Mouse (Mus musculus) midbrain, embryonic 11.5 days (tissue): ENCODE data around the gene Cnot8. TPM values are rescaled to one million over a fixed set of nuclear protein-coding genes. Genes with fewer than 3 reads are reported as not detected.
A peak's percentile ranks its signal among the peaks of the same experiment; 100 is the strongest.
"Not testable (repeated sequence)": the region's sequence is repeated elsewhere in the genome, so short reads cannot be mapped to it uniquely, and the experiment has no call there.

Experiments
- ATAC-seq: fragments of 200-750 bp; cut with Nextera tagmentation; 2 replicates; pipeline ENCODE4 v1.8.0; 2017; ENCODE audit warnings: moderate TSS enrichment, moderate library complexity; ENCODE audit not compliant: low FRiP score
- DNase-seq: peaks from one replicate; pipeline ENCODE4 v3.0.0; 2015; ENCODE audit warnings: low spot score; ENCODE audit errors: missing footprints
- H3K27ac ChIP-seq: fragments of 300-500 bp; sonication (generic); 2 replicates; pipeline ENCODE4 v1.5.1; 2014; ENCODE audit warnings: low read depth, low read length
- H3K27me3 ChIP-seq: fragments of 300-500 bp; sonication (generic); 2 replicates; pipeline ENCODE4 v1.6.1; 2014; ENCODE audit warnings: mild to moderate bottlenecking, low read length, moderate library complexity, mixed read lengths; ENCODE audit not compliant: control insufficient read depth, insufficient read depth
- H3K36me3 ChIP-seq: fragments of 300-500 bp; sonication (generic); 2 replicates; pipeline ENCODE4 v1.6.1; 2014; ENCODE audit warnings: mild to moderate bottlenecking, low read length, moderate library complexity, mixed read lengths; ENCODE audit not compliant: control insufficient read depth, insufficient read depth
- H3K4me1 ChIP-seq: fragments of 300-500 bp; sonication (generic); 2 replicates; pipeline ENCODE4 v1.6.1; 2014; ENCODE audit warnings: low read length; ENCODE audit not compliant: control insufficient read depth, insufficient read depth
- H3K4me2 ChIP-seq: fragments of 300-500 bp; sonication (generic); 2 replicates; pipeline ENCODE4 v1.6.1; 2014; ENCODE audit warnings: mild to moderate bottlenecking, moderate library complexity
- H3K4me3 ChIP-seq: fragments of 300-500 bp; sonication (generic); 2 replicates; pipeline ENCODE4 v1.5.1; 2014; ENCODE audit warnings: low read depth, low read length
- H3K9ac ChIP-seq: fragments of 300-500 bp; sonication (generic); 2 replicates; pipeline ENCODE4 v1.6.1; 2014; ENCODE audit warnings: low read length
- H3K9me3 ChIP-seq: fragments of 300-500 bp; sonication (generic); 2 replicates; pipeline ENCODE4 v1.6.1; 2016; ENCODE audit warnings: low read length; ENCODE audit not compliant: control insufficient read depth
- WGBS: fragments of 180-500 bp; shearing (Covaris S2); extraction: QIAGEN DNeasy Blood & Tissue Kit; methylation state at CpG from one replicate; pipeline ENCODE4 v1.1.7; 2014; 5-methylcytosine and 5-hydroxymethylcytosine counted together
- polyA plus RNA-seq: library from polyadenylated mRNA; unstranded; fragments of >200 nt; fragmentation: Nextera tagmentation; extraction: Ambion mirVana; gene quantifications from 2 replicates; pipeline ENCODE4 v1.2.1, GENCODE M21; 2014

Gene Cnot8
- polyA plus RNA-seq = 110 and 113 TPM in 2 replicates

DNA sequence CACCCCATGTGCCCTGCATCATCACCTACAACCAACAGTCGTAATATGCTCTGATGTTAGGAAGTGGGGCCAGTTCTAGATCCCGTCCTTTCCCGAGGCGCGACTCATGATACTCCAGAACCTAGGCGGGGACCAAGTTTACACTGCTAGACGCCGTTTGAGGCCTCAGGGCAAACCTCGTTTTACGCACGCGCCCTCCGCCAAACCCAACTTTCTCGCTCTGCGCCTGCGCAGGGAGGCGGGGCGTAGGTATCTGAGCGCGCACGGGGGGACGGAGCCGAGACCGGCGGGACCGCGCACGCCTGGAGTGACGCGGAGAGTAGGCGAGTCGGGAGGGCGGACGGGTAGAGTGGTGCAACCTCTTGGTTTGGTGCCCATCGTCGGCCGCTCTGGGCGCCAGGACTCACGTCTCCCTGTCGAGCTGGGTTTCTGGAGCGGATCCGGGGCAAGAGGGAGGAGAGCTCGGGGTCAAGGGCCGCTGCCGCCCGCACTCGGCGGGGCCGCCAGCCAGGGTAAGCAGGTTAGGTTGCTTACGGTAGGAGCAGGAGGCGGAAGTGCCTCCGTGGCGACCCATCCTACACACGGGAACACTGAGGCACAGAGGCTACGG, at the start of gene Cnot8:
TSS of gene Cnot8 (plus strand) at position 457 of the 610 bp plus-strand sequence.
- under 1% methylated on average over 50 of the region's 55 CpGs for WGBS
- peaks cover 7% of the 10 kb centered on the region for H3K4me1 ChIP-seq
- peak; percentile 96 for ATAC-seq
- H3K4me3 ChIP-seq = peak within 1 kb of the TSS; percentile 77
- H3K27ac ChIP-seq = peak within 1 kb of the TSS; percentile 55
- no peaks in the 10 kb centered on the region for H3K27me3 ChIP-seq
- H3K9me3 ChIP-seq = no peaks in the 10 kb centered on the region
- DNase-seq = peak; percentile 100
- H3K9ac ChIP-seq = peak within 1 kb of the TSS; percentile 87
- H3K36me3 ChIP-seq = no peaks in the 10 kb centered on the region
- H3K4me2 ChIP-seq = peak within 1 kb of the TSS; percentile 71

DNA sequence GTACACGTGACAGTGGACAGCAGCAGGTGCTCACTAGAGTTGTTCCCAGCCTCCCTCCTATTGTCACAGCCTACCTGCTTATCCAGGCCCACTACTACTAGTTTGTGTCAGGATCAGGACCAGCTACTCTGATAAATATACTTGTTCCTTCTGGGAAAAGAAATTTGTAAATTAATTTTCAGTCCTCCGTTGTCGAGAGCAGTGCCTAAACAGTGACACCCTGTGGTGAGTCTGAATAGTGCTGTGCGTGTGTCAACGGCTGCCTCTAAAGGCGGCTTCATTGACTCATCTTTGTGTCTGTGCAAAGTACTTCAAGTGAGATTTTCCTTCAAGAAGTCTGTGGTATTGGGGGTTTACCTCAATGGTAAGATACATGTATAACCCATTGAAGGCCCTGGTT, 46.5 kb upstream of the Cnot8 start:
- no peak for ATAC-seq
- Histone ChIP-seq H3K27me3 (no peaks in the 10 kb centered on the region), H3K27ac (no peak overlapping the region), H3K9ac (no peak overlapping the region), H3K36me3 (peaks cover 24% of the 10 kb centered on the region), H3K4me2 (no peak overlapping the region), H3K9me3 (no peaks in the 10 kb centered on the region), H3K4me1 (no peaks in the 10 kb centered on the region), H3K4me3 (no peak overlapping the region)
- no peak for DNase-seq
- 61% methylated on average over 6 of the region's 6 CpGs for WGBS

DNA sequence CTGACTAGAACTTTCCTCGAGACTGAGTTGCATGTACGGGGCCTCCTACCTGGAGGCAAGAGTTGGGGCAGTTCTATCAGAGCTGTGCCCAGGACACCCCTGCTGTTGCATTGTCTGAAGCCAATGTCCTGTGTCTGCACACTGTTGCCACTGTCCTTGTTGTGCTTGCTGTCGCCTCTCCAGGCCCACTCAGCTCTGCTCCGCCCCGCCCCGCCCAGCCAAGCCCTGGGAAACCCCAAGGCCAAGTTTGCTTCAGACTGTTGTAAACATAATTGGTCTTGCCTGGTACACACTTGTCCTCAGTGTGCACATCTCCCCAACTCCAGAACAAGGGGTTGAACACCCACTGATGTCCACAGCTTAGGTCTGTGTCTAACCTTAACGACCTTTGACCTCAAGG, 44.2 kb upstream of the Cnot8 start:
- not testable (repeated sequence) for H3K4me2 ChIP-seq, DNase-seq, H3K9me3 ChIP-seq, ATAC-seq, H3K4me1 ChIP-seq, H3K27ac ChIP-seq, H3K4me3 ChIP-seq, H3K9ac ChIP-seq, H3K27me3 ChIP-seq
- WGBS = 93% methylated on average over 7 of the region's 7 CpGs
- peaks cover 19% of the 10 kb centered on the region for H3K36me3 ChIP-seq

DNA sequence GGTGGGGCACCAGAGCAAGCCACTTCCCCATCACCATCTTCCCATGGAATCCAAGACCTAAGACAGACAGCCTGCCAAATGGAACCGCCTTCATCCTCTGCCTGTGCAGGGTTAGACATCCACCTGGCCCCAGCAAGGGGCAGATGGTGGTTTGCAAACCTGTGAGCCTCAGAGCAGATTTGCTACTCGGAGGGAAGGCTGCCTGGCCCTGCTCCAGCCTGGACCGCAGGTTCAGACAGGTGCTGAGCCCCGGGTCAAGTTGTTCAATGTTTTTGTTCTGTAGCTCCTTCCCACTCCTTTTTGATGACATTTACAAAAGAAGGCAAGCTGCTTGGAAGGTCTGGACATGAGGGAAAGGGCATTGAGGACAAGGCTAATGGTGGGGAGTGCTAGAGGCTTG, 42.7 kb upstream of the Cnot8 start:
- not testable (repeated sequence) for H3K4me2 ChIP-seq, H3K27me3 ChIP-seq, DNase-seq, H3K4me3 ChIP-seq, ATAC-seq, H3K27ac ChIP-seq, H3K4me1 ChIP-seq, H3K9ac ChIP-seq, H3K9me3 ChIP-seq
- peaks cover 17% of the 10 kb centered on the region for H3K36me3 ChIP-seq
- 92% methylated on average over 3 of the region's 4 CpGs for WGBS

DNA sequence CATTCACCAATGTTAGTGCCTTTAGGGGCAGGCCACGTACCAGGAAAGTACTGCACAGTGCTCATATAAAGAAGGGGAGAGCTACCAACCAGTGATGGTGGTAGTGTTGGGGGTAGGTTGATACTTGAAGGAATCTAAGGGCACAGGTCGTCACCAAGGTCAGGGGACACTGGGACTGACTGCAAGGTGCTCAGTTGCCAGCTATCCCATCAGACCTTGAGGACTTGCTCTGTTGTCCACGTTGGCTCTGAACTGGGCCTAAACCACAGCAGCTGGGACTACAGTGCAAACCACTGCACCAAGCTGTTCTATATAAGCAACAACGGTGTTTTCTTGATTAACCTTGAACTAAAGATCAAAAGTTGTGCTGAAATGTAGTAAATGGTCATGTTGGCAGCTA, 41.4 kb upstream of the Cnot8 start:
- Histone ChIP-seq H3K4me3 (no peak overlapping the region), H3K9me3 (no peaks in the 10 kb centered on the region), H3K27me3 (no peaks in the 10 kb centered on the region), H3K36me3 (peaks cover 11% of the 10 kb centered on the region; the same call in 1 of the 2 replicates), H3K4me2 (no peak overlapping the region), H3K9ac (no peak overlapping the region), H3K4me1 (no peaks in the 10 kb centered on the region), H3K27ac (no peak overlapping the region)
- no peak for DNase-seq
- 87% methylated on average over 4 of the region's 4 CpGs for WGBS
- ATAC-seq = no peak

DNA sequence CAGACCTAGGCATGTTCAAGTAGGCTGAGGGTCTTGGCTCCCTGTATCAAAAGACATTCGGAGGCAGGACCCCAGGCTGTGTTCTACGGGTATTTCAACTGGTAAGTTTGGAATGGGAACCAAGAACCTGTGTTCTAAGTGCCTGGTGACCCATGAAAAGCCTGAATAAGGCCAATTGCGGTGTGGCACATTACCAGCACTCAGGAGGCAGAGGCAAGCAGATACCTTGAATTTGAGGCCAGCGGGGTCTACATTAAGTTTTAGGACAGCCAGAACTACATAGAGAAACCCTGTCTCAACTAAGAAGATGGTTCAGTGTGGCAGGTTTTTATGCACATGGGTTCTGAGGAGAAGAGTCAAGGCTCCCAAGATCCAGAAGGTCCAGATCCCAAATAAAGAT, 38.9 kb upstream of the Cnot8 start:
- Histone ChIP-seq H3K4me3 (no peak overlapping the region), H3K4me2 (no peak overlapping the region), H3K27me3 (no peaks in the 10 kb centered on the region), H3K9me3 (no peaks in the 10 kb centered on the region), H3K4me1 (no peaks in the 10 kb centered on the region), H3K9ac (no peak overlapping the region), H3K27ac (no peak overlapping the region), H3K36me3 (peaks cover 5% of the 10 kb centered on the region; the same call in 1 of the 2 replicates)
- ATAC-seq = no peak
- WGBS = 91% methylated on average over 4 of the region's 4 CpGs
- DNase-seq = no peak

DNA sequence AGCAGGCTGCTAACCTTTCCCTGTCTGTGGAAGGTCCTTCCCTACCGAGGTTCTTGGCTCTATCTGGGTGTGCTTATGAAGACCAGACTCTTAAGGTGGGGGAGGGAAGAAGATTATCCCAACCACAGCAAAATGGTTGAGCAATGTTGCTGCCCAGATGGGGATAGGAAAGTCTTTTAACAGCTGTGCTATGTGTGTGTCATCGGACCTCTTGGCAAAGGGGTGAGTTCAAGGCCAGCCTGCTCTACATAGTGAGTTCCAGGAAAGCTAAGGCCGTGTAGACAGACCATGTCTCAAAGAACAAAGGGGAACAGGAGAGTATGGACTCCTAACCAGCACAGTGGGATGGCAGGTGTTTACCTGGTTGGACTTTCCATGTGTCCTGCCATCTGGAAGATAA, 31.0 kb upstream of the Cnot8 start:
- WGBS = 84% methylated on average over 3 of the region's 3 CpGs
- Histone ChIP-seq H3K4me3 (no peak overlapping the region), H3K27me3 (no peaks in the 10 kb centered on the region), H3K4me1 (no peaks in the 10 kb centered on the region), H3K27ac (no peak overlapping the region), H3K36me3 (no peaks in the 10 kb centered on the region), H3K9ac (no peak overlapping the region), H3K4me2 (no peak overlapping the region), H3K9me3 (no peaks in the 10 kb centered on the region)
- ATAC-seq (no peak), DNase-seq (no peak)

DNA sequence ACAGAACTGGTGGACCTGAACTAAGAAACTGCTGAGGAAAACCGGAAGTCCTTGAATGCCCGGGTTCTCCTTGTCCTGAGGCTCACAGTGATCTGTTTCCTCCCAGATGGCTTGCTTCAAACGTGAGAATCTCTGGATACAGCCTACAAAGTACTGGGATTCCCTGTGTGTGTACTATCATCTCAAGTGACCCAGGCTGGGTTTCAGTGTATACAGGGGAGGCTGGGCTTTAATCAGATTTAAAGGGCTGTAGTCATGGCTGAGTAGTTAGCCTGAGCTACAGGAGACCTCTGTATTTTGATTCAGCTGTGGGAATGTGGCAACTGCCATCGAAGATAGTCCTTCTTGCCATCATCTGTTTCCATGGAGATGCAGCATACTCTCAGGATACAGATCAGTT, 26.7 kb upstream of the Cnot8 start:
- ATAC-seq = no peak

DNA sequence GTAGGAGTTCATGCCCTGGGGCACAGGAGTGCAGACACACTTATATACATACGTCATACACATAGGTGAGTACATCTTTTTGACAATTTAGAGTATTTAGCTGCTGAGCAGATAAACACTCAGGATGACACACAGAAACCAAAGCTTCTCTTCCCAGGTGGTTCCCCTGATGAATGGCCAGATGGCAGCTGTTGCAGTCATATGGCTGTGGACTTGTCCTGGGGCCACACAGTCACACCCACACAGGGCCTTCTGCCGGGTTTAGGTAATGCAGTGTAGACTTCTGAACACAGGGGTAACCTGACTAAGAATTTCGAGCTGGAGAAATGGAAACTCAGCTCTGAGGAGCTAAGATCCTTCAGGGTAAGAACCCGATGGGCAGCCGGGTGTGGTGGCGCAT, 22.2 kb upstream of the Cnot8 start:
- WGBS = 88% methylated on average over 6 of the region's 6 CpGs
- Histone ChIP-seq H3K36me3 (no peaks in the 10 kb centered on the region), H3K4me2 (no peak overlapping the region), H3K27ac (no peak overlapping the region), H3K9ac (no peak overlapping the region), H3K4me1 (no peaks in the 10 kb centered on the region), H3K27me3 (no peaks in the 10 kb centered on the region), H3K4me3 (no peak overlapping the region), H3K9me3 (no peaks in the 10 kb centered on the region)
- no peak for ATAC-seq
- DNase-seq = peak; percentile 41

More for the DNA sequence above, 26.7 kb upstream of the Cnot8 start:
- H3K9me3 ChIP-seq = no peaks in the 10 kb centered on the region
- no peak overlapping the region for H3K27ac ChIP-seq
- H3K9ac ChIP-seq = no peak overlapping the region
- no peak for DNase-seq
- H3K4me3 ChIP-seq = no peak overlapping the region
- H3K4me2 ChIP-seq = no peak overlapping the region
- 77% methylated on average over 4 of the region's 4 CpGs for WGBS
- H3K27me3 ChIP-seq = no peaks in the 10 kb centered on the region
- no peaks in the 10 kb centered on the region for H3K4me1 ChIP-seq
- no peaks in the 10 kb centered on the region for H3K36me3 ChIP-seq
